Mouse (Mus musculus): ENCODE results near the gene Ptbp1.

- TF ChIP-seq POLR2A (IDR thresholded peaks at IDR 0.05; ENCODE audit: low read depth, low read length) = no peak
- TF ChIP-seq CTCF (IDR thresholded peaks at IDR 0.05; ENCODE audit: extremely low read depth, insufficient read length, insufficient replicate concordance, low read depth, low read length) = no peak
Measured at GRCm38 (mm10) chr10:79912412-79912811, 58.2 kb downstream of the Ptbp1 start.
